Mouse (Mus musculus) embryonic facial prominence, embryonic 13.5 days (tissue): Measurements from ENCODE around the gene Mrpl43. TPM values are rescaled to one million over a fixed set of nuclear protein-coding genes. Genes with fewer than 3 reads are reported as not detected.
"Not testable (repeated sequence)": the region's sequence is repeated elsewhere in the genome, so short reads cannot be mapped to it uniquely, and the experiment has no call there.

ENCODE experiments used
- ATAC-seq: fragments of 200-750 bp; cut with Nextera tagmentation; 2 replicates; pipeline ENCODE4 v1.8.0; 2017; ENCODE audit warnings: low read depth; ENCODE audit not compliant: insufficient number of reproducible peaks, insufficient read depth, low FRiP score, low TSS enrichment
- H3K27ac ChIP-seq: fragments of 300-500 bp; sonication (generic); 2 replicates; pipeline ENCODE4 v1.5.1; 2015; ENCODE audit warnings: moderate library complexity, mild to moderate bottlenecking, inconsistent platforms
- H3K27me3 ChIP-seq: fragments of 300-500 bp; sonication (generic); 2 replicates; pipeline ENCODE4 v1.6.1; 2015; ENCODE audit warnings: mild to moderate bottlenecking, inconsistent platforms
- H3K36me3 ChIP-seq: fragments of 300-500 bp; sonication (generic); 2 replicates; pipeline ENCODE4 v1.6.1; 2015; ENCODE audit warnings: mild to moderate bottlenecking, inconsistent platforms
- H3K4me1 ChIP-seq: fragments of 300-500 bp; sonication (generic); 2 replicates; pipeline ENCODE4 v1.6.1; 2015; ENCODE audit warnings: inconsistent platforms
- H3K4me2 ChIP-seq: fragments of 300-500 bp; sonication (generic); 2 replicates; pipeline ENCODE4 v1.6.1; 2015; ENCODE audit warnings: moderate library complexity, mild to moderate bottlenecking, inconsistent platforms
- H3K4me3 ChIP-seq: fragments of 300-500 bp; sonication (generic); 2 replicates; pipeline ENCODE4 v1.5.1; 2015; ENCODE audit warnings: mild to moderate bottlenecking, inconsistent platforms
- H3K9ac ChIP-seq: fragments of 300-500 bp; sonication (generic); 2 replicates; pipeline ENCODE4 v1.6.1; 2015; ENCODE audit warnings: mild to moderate bottlenecking, inconsistent platforms
- H3K9me3 ChIP-seq: fragments of 300-500 bp; sonication (generic); 2 replicates; pipeline ENCODE4 v1.6.1; 2016; ENCODE audit warnings: inconsistent platforms
- WGBS: fragments of 180-500 bp; shearing (Covaris S2); methylation state at CpG from one replicate; pipeline ENCODE4 v1.1.7; 2015; ENCODE audit warnings: mixed read lengths; 5-methylcytosine and 5-hydroxymethylcytosine counted together
- polyA plus RNA-seq: library from polyadenylated mRNA; unstranded; fragments of >200 nt; fragmentation: Nextera tagmentation; extraction: Ambion mirVana; gene quantifications from 2 replicates; pipeline ENCODE4 v1.2.1, GENCODE M21; 2015

The Mrpl43 gene
- polyA plus RNA-seq, 1 experiment from 2014 or later: 81.2 TPM

DNA sequence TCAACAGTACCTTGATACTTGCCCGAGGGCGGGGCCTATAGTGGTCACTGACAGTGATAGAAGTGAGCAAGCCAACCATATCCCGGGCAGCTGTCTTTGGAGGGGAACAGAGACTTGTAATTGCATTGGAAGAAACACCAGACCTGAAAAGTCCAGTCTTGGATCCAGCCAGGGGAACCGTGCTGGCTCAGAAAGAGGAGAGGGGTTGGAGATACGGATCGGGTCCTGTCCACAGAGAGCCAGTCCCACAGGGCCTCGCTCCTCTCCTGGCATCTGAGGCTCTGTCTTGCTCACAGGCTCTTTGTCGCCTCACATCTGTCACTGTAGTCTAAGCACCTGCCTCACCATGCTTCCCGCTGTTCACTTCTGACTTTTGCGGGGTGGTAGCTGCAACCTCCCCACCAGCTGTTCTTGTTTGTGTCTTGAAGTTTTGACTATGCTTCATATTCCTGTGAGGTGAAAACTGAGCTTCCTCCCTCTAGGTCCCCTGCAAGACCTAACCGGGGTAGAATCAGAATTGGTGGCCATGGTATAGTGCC, 38.2 kb upstream of the Mrpl43 start:
- H3K4me1 ChIP-seq: peaks cover 33% of the 10 kb centered on the region
- H3K9me3 ChIP-seq: no peaks in the 10 kb centered on the region
- H3K4me2 ChIP-seq: no peak overlapping the region
- H3K36me3 ChIP-seq: peaks cover 3% of the 10 kb centered on the region
- WGBS: 67% methylated on average over 11 of the region's 11 CpGs
- no peak for ATAC-seq
- H3K4me3 ChIP-seq: no peak overlapping the region
- H3K27ac ChIP-seq: no peak overlapping the region
- H3K27me3 ChIP-seq: peaks cover 36% of the 10 kb centered on the region
- no peak overlapping the region for H3K9ac ChIP-seq

DNA sequence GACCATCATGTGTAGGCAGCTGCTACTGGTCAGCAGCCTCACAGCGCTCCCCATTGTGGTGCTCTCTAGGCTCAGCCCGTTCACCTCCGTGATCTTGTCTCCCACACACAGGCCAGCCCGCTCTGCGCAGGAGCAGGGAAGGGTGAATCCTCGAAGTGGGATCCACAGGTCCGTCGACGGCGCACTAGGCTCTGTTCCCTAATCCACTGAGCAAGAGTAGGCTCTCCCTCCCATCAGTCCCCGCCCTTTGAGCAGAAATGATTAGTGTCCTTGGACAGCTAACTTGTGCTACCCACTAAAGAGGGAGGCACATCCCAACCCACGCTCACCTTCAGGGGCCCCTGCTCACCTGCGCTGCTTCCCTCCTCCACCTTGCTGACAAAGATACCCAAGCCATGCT, 34.0 kb upstream of the Mrpl43 start:
- no peak overlapping the region for H3K4me3 ChIP-seq
- 52% methylated on average over 13 of the region's 13 CpGs for WGBS
- no peaks in the 10 kb centered on the region for H3K36me3 ChIP-seq
- peaks cover 28% of the 10 kb centered on the region for H3K27me3 ChIP-seq
- H3K4me1 ChIP-seq: 0 out of 2 replicates have a peak, but pooled peaks cover under 1% of the 10 kb centered on the region
- no peak for ATAC-seq
- H3K4me2 ChIP-seq: no peak overlapping the region
- H3K9me3 ChIP-seq: no peaks in the 10 kb centered on the region
- H3K9ac ChIP-seq: no peak overlapping the region
- no peak overlapping the region for H3K27ac ChIP-seq

DNA sequence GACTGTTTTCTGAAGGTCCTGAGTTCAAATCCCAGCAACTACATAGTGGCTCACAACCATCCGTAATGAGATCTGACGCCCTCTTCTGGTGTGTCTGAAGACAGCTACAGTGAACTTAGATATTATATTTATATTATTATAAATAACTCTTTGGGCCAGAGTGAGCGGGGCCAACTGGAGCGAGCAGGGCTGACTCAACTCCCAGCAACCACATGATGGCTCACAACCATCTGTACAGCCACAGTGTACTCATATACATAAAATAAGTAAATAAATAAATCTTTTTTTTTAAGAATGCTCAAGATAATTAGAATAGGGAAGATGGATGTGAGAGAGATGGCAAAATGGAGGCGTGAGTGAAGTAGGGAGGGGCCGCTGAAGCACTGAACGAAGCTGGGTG, 32.0 kb upstream of the Mrpl43 start:
- H3K27me3 ChIP-seq: peaks cover 17% of the 10 kb centered on the region
- not testable (repeated sequence) for H3K4me3 ChIP-seq, H3K9me3 ChIP-seq, H3K27ac ChIP-seq, ATAC-seq, H3K36me3 ChIP-seq, H3K4me2 ChIP-seq, H3K4me1 ChIP-seq, H3K9ac ChIP-seq
- 86% methylated on average over 7 of the region's 7 CpGs for WGBS

DNA sequence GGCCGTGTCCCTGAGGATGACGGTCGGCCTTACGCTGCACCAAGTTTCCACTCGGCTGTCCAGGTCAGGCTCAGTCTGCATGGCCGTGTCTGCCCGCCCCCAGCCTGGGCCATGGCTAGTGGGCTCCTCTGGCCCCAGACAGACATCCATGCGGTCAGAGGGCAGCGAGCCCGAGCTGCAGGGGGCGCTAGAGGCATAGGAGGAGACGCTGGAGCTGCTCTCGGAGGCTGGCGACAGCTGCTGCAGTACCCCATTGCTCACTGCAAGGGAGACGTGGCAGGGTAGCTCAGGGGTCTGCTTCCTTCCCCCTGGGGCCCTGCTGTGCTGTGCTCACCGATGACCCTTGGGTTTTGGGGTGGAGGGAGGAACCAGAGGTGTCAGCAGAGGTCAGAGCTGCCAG, 30.6 kb upstream of the Mrpl43 start:
- H3K4me3 ChIP-seq: no peak overlapping the region
- peaks cover 17% of the 10 kb centered on the region for H3K27me3 ChIP-seq
- 36% methylated on average over 16 of the region's 16 CpGs for WGBS
- no peaks in the 10 kb centered on the region for H3K36me3 ChIP-seq
- no peaks in the 10 kb centered on the region for H3K9me3 ChIP-seq
- no peak for ATAC-seq
- H3K4me1 ChIP-seq: peaks cover 12% of the 10 kb centered on the region
- no peak overlapping the region for H3K4me2 ChIP-seq
- 0 out of 2 replicates have a peak overlapping the region, but pooled peaks have one; percentile 11 for H3K9ac ChIP-seq
- no peak overlapping the region for H3K27ac ChIP-seq

DNA sequence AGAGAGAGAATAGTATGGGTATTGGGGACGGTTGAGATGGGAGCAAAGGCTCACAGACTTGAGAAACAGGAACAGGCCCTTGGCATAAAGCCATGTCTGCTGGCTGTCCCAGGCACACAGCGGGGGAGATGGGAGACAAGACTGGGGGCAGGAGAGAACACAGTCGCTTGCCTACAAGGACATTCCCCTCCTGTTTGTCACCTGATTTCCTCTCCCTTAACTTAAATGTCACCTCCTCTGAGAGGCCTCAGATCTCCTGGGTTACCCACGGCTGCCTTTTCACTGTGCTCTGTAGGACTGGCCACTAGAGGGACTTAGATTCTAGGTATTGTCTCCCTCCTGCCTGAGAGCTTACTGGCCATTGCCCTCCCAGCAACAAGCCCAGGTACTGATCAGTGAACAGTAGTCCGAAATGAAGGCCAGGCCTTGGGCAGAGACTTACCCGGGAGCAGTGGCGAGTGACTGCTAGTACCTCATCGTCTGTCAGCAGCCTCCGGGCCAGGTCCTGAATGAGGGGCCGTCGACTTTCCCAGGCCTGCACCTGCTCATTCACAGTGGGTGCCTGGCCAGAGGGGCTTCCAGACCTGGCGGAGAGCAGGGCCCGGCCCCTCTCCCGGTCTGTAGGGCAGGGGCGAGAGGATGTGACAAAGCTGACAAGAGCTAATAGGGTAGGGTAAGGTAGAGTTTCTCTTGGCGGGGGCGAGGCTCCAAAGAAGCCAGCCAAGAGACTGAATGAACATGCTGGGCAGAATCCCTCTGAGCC, 26.5 kb upstream of the Mrpl43 start:
- 47% methylated on average over 17 of the region's 17 CpGs for WGBS

DNA sequence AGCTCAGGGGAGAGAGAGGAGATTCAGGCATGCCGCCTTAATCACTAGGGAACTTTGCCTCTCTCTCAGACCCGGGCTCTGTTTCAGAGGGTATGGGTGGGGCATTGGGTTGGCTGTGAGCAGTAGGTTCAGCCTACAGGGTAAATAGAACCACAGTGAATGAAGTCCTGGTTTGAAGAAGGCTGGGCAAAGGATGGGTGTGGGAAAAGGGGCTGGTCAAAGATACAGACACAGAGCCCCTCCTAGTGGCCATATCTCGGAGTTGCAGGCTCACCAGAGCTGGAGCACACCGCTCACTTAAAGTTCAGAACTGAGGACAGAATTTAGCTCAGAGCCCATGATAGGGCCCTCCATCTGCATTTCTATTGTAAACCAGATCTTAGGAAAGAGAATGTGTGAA, 25.5 kb upstream of the Mrpl43 start:
- Histone ChIP-seq H3K4me1 (peaks cover 34% of the 10 kb centered on the region), H3K36me3 (peaks cover 22% of the 10 kb centered on the region), H3K4me3 (no peak overlapping the region), H3K4me2 (no peak overlapping the region), H3K9me3 (no peaks in the 10 kb centered on the region), H3K27ac (peak overlapping the region; percentile 40; the same call in 1 of the 2 replicates), H3K9ac (no peak overlapping the region), H3K27me3 (no peaks in the 10 kb centered on the region)
- 18% methylated on average over 4 of the region's 4 CpGs for whole genome bisulfite sequencing
- ATAC-seq: no peak

More for the DNA sequence above, 26.5 kb upstream of the Mrpl43 start:
- Histone ChIP-seq H3K27ac (no peak overlapping the region), H3K9me3 (no peaks in the 10 kb centered on the region), H3K4me2 (no peak overlapping the region), H3K4me1 (peaks cover 28% of the 10 kb centered on the region), H3K9ac (peak overlapping the region; percentile 40; the same call in 1 of the 2 replicates), H3K4me3 (no peak overlapping the region), H3K27me3 (0 out of 2 replicates have a peak, but pooled peaks cover 3% of the 10 kb centered on the region), H3K36me3 (peaks cover 13% of the 10 kb centered on the region)
- no peak for ATAC-seq

DNA sequence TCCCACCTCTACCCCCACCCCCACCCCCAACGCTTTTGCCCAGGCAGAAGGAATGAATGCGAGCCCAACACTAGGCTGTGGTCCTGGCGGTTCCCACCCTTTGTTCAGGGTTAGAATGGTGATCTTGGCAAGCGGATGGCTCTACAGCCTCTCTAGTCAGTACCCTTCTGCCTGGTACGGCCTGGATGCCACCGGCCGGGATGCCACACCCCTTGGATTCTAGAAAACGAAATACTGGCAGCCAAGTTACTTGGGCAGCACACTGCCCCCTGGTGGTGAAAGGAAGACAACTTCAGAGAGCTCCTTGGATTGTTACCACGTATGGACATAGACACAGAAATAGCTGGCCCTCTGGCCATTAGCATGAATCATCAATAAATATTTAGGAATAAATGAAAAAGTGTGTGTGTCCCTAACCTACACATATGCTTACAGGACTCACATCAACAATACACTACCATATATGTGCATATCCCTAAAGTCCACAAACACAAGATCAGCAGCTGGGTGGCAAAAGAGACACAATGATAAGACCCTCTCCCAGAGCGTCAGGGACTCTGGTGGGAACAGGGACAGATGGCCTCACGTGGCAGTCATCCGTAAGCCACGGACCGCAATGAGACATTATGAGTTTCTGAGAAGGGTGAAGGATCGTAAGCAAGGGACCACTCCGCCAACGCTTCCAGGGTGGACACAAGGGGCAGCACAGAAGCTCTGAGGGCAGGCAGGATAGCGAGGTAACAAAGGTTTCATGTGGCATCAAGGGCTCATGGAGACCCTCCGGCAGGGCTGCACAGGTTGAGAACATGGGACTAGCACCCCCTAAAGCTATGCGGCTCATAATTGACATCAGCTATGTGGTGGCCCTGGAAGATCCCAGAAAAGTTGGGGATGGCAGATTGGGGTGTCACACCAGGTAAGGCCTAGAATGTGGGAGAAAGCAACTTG, 24.8 kb upstream of the Mrpl43 start:
- peak overlapping the region; percentile 53 for H3K4me2 ChIP-seq
- no peaks in the 10 kb centered on the region for H3K27me3 ChIP-seq
- peak overlapping the region; percentile 40; the same call in 1 of the 2 replicates for H3K27ac ChIP-seq
- peaks cover 30% of the 10 kb centered on the region for H3K36me3 ChIP-seq
- peaks cover 40% of the 10 kb centered on the region for H3K4me1 ChIP-seq
- no peak overlapping the region; the same call in 1 of the 2 replicates for H3K9ac ChIP-seq
- no peak for ATAC-seq
- peak overlapping the region; percentile 18; the same call in 1 of the 2 replicates for H3K4me3 ChIP-seq
- H3K9me3 ChIP-seq: no peaks in the 10 kb centered on the region
- WGBS: 41% methylated on average over 20 of the region's 20 CpGs

DNA sequence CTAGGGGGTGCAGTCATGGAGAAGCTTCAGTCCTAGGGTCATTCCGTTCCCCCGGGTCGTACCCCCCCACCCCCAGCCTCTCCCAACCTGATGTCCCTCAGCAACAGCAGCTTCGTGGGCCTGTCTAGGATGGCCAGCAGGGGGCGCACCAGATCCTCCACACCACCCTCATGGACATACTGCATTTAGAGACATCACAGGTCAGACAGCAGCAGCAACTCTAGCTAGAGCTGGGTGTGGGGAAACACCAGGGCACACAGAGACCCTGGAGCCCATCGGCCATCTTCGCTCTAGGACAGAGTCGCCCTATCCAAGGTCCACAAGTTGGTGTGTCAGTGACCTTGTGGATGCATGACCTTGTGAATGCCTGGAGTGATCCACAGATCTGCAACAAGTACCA, 23.9 kb upstream of the Mrpl43 start:
- WGBS: 39% methylated on average over 8 of the region's 8 CpGs
- Histone ChIP-seq H3K4me2 (no peak overlapping the region), H3K9ac (no peak overlapping the region), H3K4me3 (no peak overlapping the region), H3K9me3 (no peaks in the 10 kb centered on the region), H3K27me3 (no peaks in the 10 kb centered on the region), H3K27ac (no peak overlapping the region), H3K4me1 (peaks cover 44% of the 10 kb centered on the region), H3K36me3 (peaks cover 39% of the 10 kb centered on the region)
- ATAC-seq: no peak

DNA sequence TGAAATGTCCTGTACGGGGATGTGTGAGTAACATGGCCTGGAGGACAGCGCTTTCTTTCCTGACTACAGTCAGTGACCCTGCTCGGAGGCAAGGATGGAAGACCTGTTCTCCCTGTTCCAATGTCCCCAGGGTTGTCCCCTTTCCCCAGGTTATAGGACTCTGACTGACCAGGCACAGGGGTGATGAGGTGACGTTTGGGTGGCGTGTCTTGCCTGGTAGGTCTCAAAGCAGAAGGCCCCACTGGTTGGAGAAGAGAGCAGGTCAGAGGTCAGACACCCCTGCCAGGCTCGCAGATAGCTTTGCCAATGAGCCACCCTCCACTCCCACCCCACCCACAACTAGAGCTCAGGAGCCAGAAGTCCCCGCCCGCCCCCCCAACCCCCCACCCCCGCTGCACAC, 23.3 kb upstream of the Mrpl43 start:
- Histone ChIP-seq H3K9ac (no peak overlapping the region), H3K27ac (no peak overlapping the region), H3K4me3 (no peak overlapping the region), H3K9me3 (no peaks in the 10 kb centered on the region), H3K4me2 (no peak overlapping the region), H3K27me3 (no peaks in the 10 kb centered on the region), H3K4me1 (peaks cover 44% of the 10 kb centered on the region), H3K36me3 (peaks cover 44% of the 10 kb centered on the region)
- no peak for ATAC-seq
- WGBS: 59% methylated on average over 9 of the region's 9 CpGs

DNA sequence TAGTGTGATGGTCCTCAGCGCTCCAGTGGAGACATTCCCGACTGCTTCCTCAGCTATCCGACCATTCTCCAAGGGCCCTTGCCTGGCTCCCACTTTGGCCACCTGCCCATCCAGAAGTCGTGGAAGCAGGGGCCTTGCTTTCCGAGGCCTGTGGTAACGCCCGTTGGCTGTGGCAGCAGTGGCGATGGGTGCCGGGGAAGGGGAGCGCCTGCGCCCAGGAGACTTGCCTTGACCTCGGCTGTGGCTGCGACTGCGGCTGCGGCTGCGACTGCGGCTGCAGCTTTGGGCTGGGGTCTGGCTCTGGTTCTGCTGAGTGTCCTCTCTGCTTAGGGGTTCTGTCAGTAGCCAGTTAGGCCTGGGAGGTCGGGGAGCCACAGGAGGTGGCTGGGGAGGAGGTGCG, 22.5 kb upstream of the Mrpl43 start:
- H3K9me3 ChIP-seq: no peaks in the 10 kb centered on the region
- H3K9ac ChIP-seq: peak overlapping the region; percentile 32; the same call in 1 of the 2 replicates
- no peaks in the 10 kb centered on the region for H3K27me3 ChIP-seq
- H3K27ac ChIP-seq: no peak overlapping the region
- no peak overlapping the region for H3K4me2 ChIP-seq
- peaks cover 50% of the 10 kb centered on the region for H3K36me3 ChIP-seq
- 64% methylated on average over 19 of the region's 19 CpGs for WGBS
- no peak overlapping the region for H3K4me3 ChIP-seq
- peaks cover 44% of the 10 kb centered on the region for H3K4me1 ChIP-seq
- ATAC-seq: no peak

DNA sequence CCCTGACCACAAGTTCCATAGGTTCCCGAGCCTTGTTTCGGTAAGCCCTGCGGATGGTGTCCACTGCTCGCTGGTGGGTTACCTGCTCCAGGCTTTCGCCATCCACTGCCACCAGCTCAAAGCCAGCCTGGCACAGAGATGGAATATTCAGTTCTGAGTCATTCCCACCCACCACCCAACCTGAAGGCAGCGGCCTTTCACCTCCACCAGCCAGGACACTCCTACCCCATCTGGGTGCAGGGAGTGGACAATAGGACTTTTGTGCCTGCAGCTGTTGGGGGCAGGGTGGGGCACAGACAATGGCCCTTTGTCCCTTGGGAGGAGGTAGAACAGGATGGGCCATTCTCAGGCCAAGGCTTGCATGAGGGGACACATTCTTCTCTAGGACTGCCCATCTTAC, 21.6 kb upstream of the Mrpl43 start:
- Histone ChIP-seq H3K27me3 (no peaks in the 10 kb centered on the region), H3K27ac (no peak overlapping the region), H3K4me2 (no peak overlapping the region), H3K4me3 (no peak overlapping the region), H3K4me1 (peaks cover 42% of the 10 kb centered on the region), H3K9ac (0 out of 2 replicates have a peak overlapping the region, but pooled peaks have one; percentile 27), H3K9me3 (no peaks in the 10 kb centered on the region), H3K36me3 (peaks cover 58% of the 10 kb centered on the region)
- no peak for ATAC-seq
- WGBS: 79% methylated on average over 6 of the region's 6 CpGs
